Mouse (Mus musculus) hindbrain, embryonic 14.5 days (tissue): Measurements from ENCODE around the gene Aldh3b2. TPM values are rescaled to one million over a fixed set of nuclear protein-coding genes. Genes with fewer than 3 reads are reported as not detected.

Experiments
- ATAC-seq: fragments of 200-750 bp; cut with Nextera tagmentation; 2 replicates; pipeline ENCODE4 v1.8.0; 2017; ENCODE audit warnings: moderate number of reproducible peaks, mild to moderate bottlenecking, moderate TSS enrichment, moderate library complexity; ENCODE audit not compliant: low FRiP score
- DNase-seq: peaks from one replicate; pipeline ENCODE4 v3.0.0-alpha.2; 2015; ENCODE audit warnings: low spot score
- H3K27ac ChIP-seq: fragments of 300-500 bp; sonication (generic); 2 replicates; pipeline ENCODE4 v1.5.1; 2014; ENCODE audit warnings: mild to moderate bottlenecking, moderate library complexity
- H3K27me3 ChIP-seq: fragments of 300-500 bp; sonication (generic); 2 replicates; pipeline ENCODE4 v1.6.1; 2014; ENCODE audit warnings: mild to moderate bottlenecking, low read length, mixed read lengths; ENCODE audit not compliant: control insufficient read depth, insufficient read depth
- H3K36me3 ChIP-seq: fragments of 300-500 bp; sonication (generic); replicated peaks from 2 replicates; pipeline ENCODE4 v1.6.1; 2014; ENCODE audit not compliant: control insufficient read depth, insufficient read depth
- H3K4me1 ChIP-seq: fragments of 300-500 bp; sonication (generic); replicated peaks from 2 replicates; pipeline ENCODE4 v1.6.1; 2014; ENCODE audit warnings: antibody characterized with exemption, low read length, mixed read lengths; ENCODE audit not compliant: control insufficient read depth, insufficient read depth
- H3K4me2 ChIP-seq: fragments of 300-500 bp; sonication (generic); replicated peaks from 2 replicates; pipeline ENCODE4 v1.6.1; 2014; ENCODE audit warnings: mild to moderate bottlenecking, moderate library complexity
- H3K4me3 ChIP-seq: fragments of 300-500 bp; sonication (generic); replicated peaks from 2 replicates; pipeline ENCODE4 v1.5.1; 2014; ENCODE audit warnings: mild to moderate bottlenecking, low read length
- H3K9ac ChIP-seq: fragments of 300-500 bp; sonication (generic); 2 replicates; pipeline ENCODE4 v1.6.1; 2014
- H3K9me3 ChIP-seq: fragments of 300-500 bp; sonication (generic); 2 replicates; pipeline ENCODE4 v1.6.1; 2016; ENCODE audit warnings: low read length; ENCODE audit not compliant: control insufficient read depth
- polyA plus RNA-seq: library from polyadenylated mRNA; unstranded; fragments of >200 nt; fragmentation: Nextera tagmentation; extraction: Ambion mirVana; gene quantifications from 2 replicates; pipeline ENCODE4 v1.2.1, GENCODE M21; 2014

The Aldh3b2 gene
- polyA plus RNA-seq, 1 experiment from 2014 or later, result 0.32 TPM

DNA sequence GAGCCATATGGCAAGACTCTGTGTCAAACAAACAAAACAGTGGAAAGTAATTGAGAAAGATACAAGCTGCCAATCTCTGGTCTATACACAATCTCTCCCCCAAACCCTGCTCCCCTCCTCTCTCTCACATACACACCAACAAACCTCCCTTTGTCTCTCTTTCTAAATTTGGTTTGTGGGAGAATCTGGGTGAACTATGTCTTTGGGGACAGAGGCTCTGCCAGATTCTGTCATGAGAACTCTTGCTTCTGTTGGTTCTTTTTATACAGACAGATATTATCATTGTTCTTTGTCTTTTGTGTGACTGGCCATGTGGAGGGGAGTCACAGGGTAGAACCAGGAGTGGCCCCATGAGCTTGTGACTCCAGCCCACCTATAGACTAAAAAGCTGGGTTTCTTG, 55.4 kb downstream of the Aldh3b2 start:
- no peaks in the 10 kb centered on the region for H3K36me3 ChIP-seq
- H3K27ac ChIP-seq, result no peak overlapping the region
- no peaks in the 10 kb centered on the region for H3K9me3 ChIP-seq
- DNase-seq, result no peak
- no peaks in the 10 kb centered on the region for H3K27me3 ChIP-seq
- no peak overlapping the region for H3K4me3 ChIP-seq
- H3K4me1 ChIP-seq, result no peaks in the 10 kb centered on the region
- no peak for ATAC-seq
- H3K4me2 ChIP-seq, result no peak overlapping the region
- no peak overlapping the region for H3K9ac ChIP-seq

Other genes with a start within 250 kb of the Aldh3b2 start
- 56.9 and 57.9 TPM in 2 replicates for gene Kmt5b, start 204.9 kb upstream of the Aldh3b2 start, polyA plus RNA-seq
- gene Chka, start 120.6 kb upstream of the Aldh3b2 start, polyA plus RNA-seq, result 54.7 and 60.8 TPM in 2 replicates
- 11.6 and 13.3 TPM in 2 replicates for gene Tcirg1, start 65.2 kb upstream of the Aldh3b2 start, polyA plus RNA-seq
- 310 and 332 TPM in 2 replicates for gene Ndufs8, start 59.6 kb upstream of the Aldh3b2 start, polyA plus RNA-seq
- gene Aldh3b1, start 42.5 kb upstream of the Aldh3b2 start, polyA plus RNA-seq, result 2.4 and 3.3 TPM in 2 replicates
- 9.7 and 10.4 TPM in 2 replicates for gene Unc93b1, start 37.1 kb upstream of the Aldh3b2 start, polyA plus RNA-seq
- gene Aldh3b3, start 13.7 kb upstream of the Aldh3b2 start, polyA plus RNA-seq, result not detected in 2 replicates
- gene Acy3, start 14.2 kb downstream of the Aldh3b2 start, polyA plus RNA-seq, result 2.1 and 3.6 TPM in 2 replicates
- gene Tbx10, start 20.4 kb downstream of the Aldh3b2 start, polyA plus RNA-seq, result 0.46 TPM in 2 replicates
- 23.5 TPM in 2 replicates for gene Nudt8, start 28.3 kb downstream of the Aldh3b2 start, polyA plus RNA-seq
- 2.7 and 3.4 TPM in 2 replicates for gene Gm49405, start 28.3 kb downstream of the Aldh3b2 start, polyA plus RNA-seq
- 4.1 and 5.0 TPM in 2 replicates for gene Doc2g, start 31.0 kb downstream of the Aldh3b2 start, polyA plus RNA-seq
- 242 and 259 TPM in 2 replicates for gene Ndufv1, start 40.5 kb downstream of the Aldh3b2 start, polyA plus RNA-seq
- gene Gstp1, start 65.7 kb downstream of the Aldh3b2 start, polyA plus RNA-seq, result 477 and 497 TPM in 2 replicates
- 1.7 TPM in 1 of 2 replicates, not detected in the other for gene Gstp2, start 73.7 kb downstream of the Aldh3b2 start, polyA plus RNA-seq
- not detected in 2 replicates for gene Gstp3, start 87.2 kb downstream of the Aldh3b2 start, polyA plus RNA-seq
- gene Cabp2, start 109.2 kb downstream of the Aldh3b2 start, polyA plus RNA-seq, result not detected in 2 replicates
- gene Cdk2ap2, start 124.9 kb downstream of the Aldh3b2 start, polyA plus RNA-seq, result 79.2 and 82.1 TPM in 2 replicates
- gene Pitpnm1, start 127.7 kb downstream of the Aldh3b2 start, polyA plus RNA-seq, result 70.0 and 74.7 TPM in 2 replicates
- gene Aip, start 153.5 kb downstream of the Aldh3b2 start, polyA plus RNA-seq, result 93.8 and 99.7 TPM in 2 replicates
- not detected in 2 replicates for gene Gpr152, start 167.5 kb downstream of the Aldh3b2 start, polyA plus RNA-seq
- 0.11 and 0.26 TPM in 2 replicates for gene Cabp4, start 171.7 kb downstream of the Aldh3b2 start, polyA plus RNA-seq
- 102 TPM in 2 replicates for gene Coro1b, start 176.3 kb downstream of the Aldh3b2 start, polyA plus RNA-seq
- gene Ptprcap, start 181.3 kb downstream of the Aldh3b2 start, polyA plus RNA-seq, result 0.44 and 0.68 TPM in 2 replicates
- gene Rps6kb2, start 191.0 kb downstream of the Aldh3b2 start, polyA plus RNA-seq, result 35.8 and 39.7 TPM in 2 replicates
- gene Carns1, start 203.2 kb downstream of the Aldh3b2 start, polyA plus RNA-seq, result 5.3 and 6.0 TPM in 2 replicates
- 0.43 and 0.68 TPM in 2 replicates for gene Tbc1d10c, start 219.0 kb downstream of the Aldh3b2 start, polyA plus RNA-seq
- 581 and 604 TPM in 2 replicates for gene Ppp1ca, start 219.7 kb downstream of the Aldh3b2 start, polyA plus RNA-seq
- gene Rad9a, start 229.3 kb downstream of the Aldh3b2 start, polyA plus RNA-seq, result 19.4 and 22.5 TPM in 2 replicates
- gene Clcf1, start 241.9 kb downstream of the Aldh3b2 start, polyA plus RNA-seq, result 0.51 and 0.53 TPM in 2 replicates
- gene AC109138.7, start 242.0 kb downstream of the Aldh3b2 start, polyA plus RNA-seq, result not detected in 2 replicates